Mouse (Mus musculus) CH12.LX (cell line): Measurements from ENCODE around the gene Gm7247.
"Not testable (repeated sequence)": the region's sequence is repeated elsewhere in the genome, so short reads cannot be mapped to it uniquely, and the experiment has no call there.

Source experiments
- CTCF ChIP-seq, 2 experiments: IDR thresholded peaks in 1 of 2; conservative IDR thresholded peaks in 1 of 2; 2 replicates each; pipeline ENCODE4 v1.5.1; 2011 to 2012; ENCODE audit warnings: low read depth in 2 of 2, low read length in 2 of 2, improper control_type of control experiment in 1 of 2, inconsistent platforms in 1 of 2, mild to moderate bottlenecking in 1 of 2, moderate library complexity in 1 of 2
- ELF1 ChIP-seq: IDR thresholded peaks from 2 replicates; pipeline ENCODE4 v1.6.1; 2014; ENCODE audit warnings: low read depth, mild to moderate bottlenecking, inconsistent platforms, low read length, improper control_type of control experiment
- HCFC1 ChIP-seq: IDR thresholded peaks from 2 replicates; pipeline ENCODE4 v1.6.1; 2012; ENCODE audit warnings: low read depth, mild to moderate bottlenecking, inconsistent platforms, low read length, improper control_type of control experiment
- MAFK ChIP-seq: IDR thresholded peaks from 2 replicates; pipeline ENCODE4 v1.6.1; 2011; ENCODE audit warnings: low read length, improper control_type of control experiment; ENCODE audit not compliant: insufficient replicate concordance
- POLR2A ChIP-seq: IDR thresholded peaks from 2 replicates; pipeline ENCODE4 v1.6.1; 2011; ENCODE audit warnings: low read depth, mild to moderate bottlenecking, improper control_type of control experiment, low read length
- ZC3H11A ChIP-seq: IDR thresholded peaks from 2 replicates; pipeline ENCODE4 v1.6.1; 2012; ENCODE audit warnings: low read depth, mild to moderate bottlenecking, inconsistent platforms, low read length, improper control_type of control experiment

GRCm38 (mm10) chr14:51573963-51574362 is 212.4 kb downstream of the Gm7247 start, which contains the start of gene Gm17175:
- not testable (repeated sequence) for TF ChIP-seq ELF1; CTCF (conservative IDR thresholded peaks at IDR 0.05 in 1 of 2, IDR thresholded peaks at IDR 0.05 in 1 of 2; ENCODE audit: low read depth in 2 of 2, low read length in 2 of 2); MAFK; ZC3H11A; HCFC1; POLR2A
